Mouse (Mus musculus) CH12.LX (cell line): Measurements from ENCODE around the gene Olfr1250.

ENCODE experiments used
- CTCF ChIP-seq, 2 experiments: IDR thresholded peaks in 1 of 2; conservative IDR thresholded peaks in 1 of 2; 2 replicates each; pipeline ENCODE4 v1.5.1; 2011 to 2012; ENCODE audit warnings: low read depth in 2 of 2, low read length in 2 of 2, improper control_type of control experiment in 1 of 2, inconsistent platforms in 1 of 2, mild to moderate bottlenecking in 1 of 2, moderate library complexity in 1 of 2
- E2F4 ChIP-seq: IDR thresholded peaks from 2 replicates; pipeline ENCODE4 v1.6.1; 2011; ENCODE audit warnings: low read depth, low read length, improper control_type of control experiment; ENCODE audit not compliant: insufficient replicate concordance
- EP300 ChIP-seq: IDR thresholded peaks from 2 replicates; pipeline ENCODE4 v1.6.1; 2011; ENCODE audit warnings: low read length, improper control_type of control experiment
- MAX ChIP-seq: IDR thresholded peaks from 2 replicates; pipeline ENCODE4 v1.6.1; 2011; ENCODE audit warnings: low read length, improper control_type of control experiment
- MXI1 ChIP-seq: IDR thresholded peaks from 2 replicates; pipeline ENCODE4 v1.6.1; 2011; ENCODE audit warnings: mild to moderate bottlenecking, low read depth, low read length, improper control_type of control experiment
- NRF1 ChIP-seq: IDR thresholded peaks from 2 replicates; pipeline ENCODE4 v1.6.1; 2014; ENCODE audit warnings: low read depth, mild to moderate bottlenecking, inconsistent platforms, low read length, improper control_type of control experiment, moderate library complexity
- POLR2AphosphoS2 ChIP-seq: IDR thresholded peaks from 2 replicates; pipeline ENCODE4 v1.6.1; 2011; ENCODE audit warnings: low read depth, low read length, improper control_type of control experiment
- ZNF384 ChIP-seq: IDR thresholded peaks from 2 replicates; pipeline ENCODE4 v1.6.1; 2012; ENCODE audit warnings: low read depth, low read length, improper control_type of control experiment, inconsistent platforms

- no peak for TF ChIP-seq MXI1
- no peak for TF ChIP-seq POLR2AphosphoS2
- TF ChIP-seq ZNF384: no peak
- TF ChIP-seq EP300: no peak
- TF ChIP-seq E2F4: no peak
- no peak for TF ChIP-seq NRF1
- TF ChIP-seq MAX: no peak
- no peak for TF ChIP-seq CTCF (conservative IDR thresholded peaks at IDR 0.05 in 1 of 2, IDR thresholded peaks at IDR 0.05 in 1 of 2; ENCODE audit: low read depth in 2 of 2, low read length in 2 of 2)
These were observed 10.6 kb upstream of the Olfr1250 start, which contains the start of gene Olfr1251 for GRCm38 (mm10) chr2:89671836-89672235.
